Mouse (Mus musculus) cerebellum, adult 2 months (tissue): Measurements from ENCODE around the gene Rhox4b.
"Not testable (repeated sequence)": the region's sequence is repeated elsewhere in the genome, so short reads cannot be mapped to it uniquely, and the experiment has no call there.

Source experiments
- CTCF ChIP-seq: fragments of 200-500 bp; IDR thresholded peaks from 2 replicates; pipeline ENCODE4 v1.5.1; 2011; ENCODE audit warnings: low read depth, mild to moderate bottlenecking, control low read depth, low read length, moderate library complexity, borderline replicate concordance; ENCODE audit not compliant: insufficient read depth
- POLR2A ChIP-seq: fragments of 200-500 bp; IDR thresholded peaks from 2 replicates; pipeline ENCODE4 v1.6.1; 2011; ENCODE audit warnings: low read length, control low read depth, borderline replicate concordance; ENCODE audit not compliant: insufficient read depth

- not testable (repeated sequence) for TF ChIP-seq POLR2A, CTCF
These were observed 21.1 kb downstream of the Rhox4b start, which contains the start of gene Rhox2c for GRCm38 (mm10) chrX:37453380-37453779.
